Mouse (Mus musculus) liver, embryonic 14.5 days (tissue): Measurements from ENCODE around the gene Tmem17. TPM values are rescaled to one million over a fixed set of nuclear protein-coding genes. Genes with fewer than 3 reads are reported as not detected.

Source experiments
- ATAC-seq: fragments of 200-750 bp; cut with Nextera tagmentation; 2 replicates; pipeline ENCODE4 v1.8.0; 2017; ENCODE audit warnings: moderate number of reproducible peaks, mild to moderate bottlenecking, moderate library complexity; ENCODE audit not compliant: insufficient read depth
- DNase-seq, 3 experiments: peaks; one replicate each; pipeline ENCODE4 v3.0.0-alpha.2; 2012 to 2013; ENCODE audit warnings: low read depth in 3 of 3, low spot score in 3 of 3
- H3K27ac ChIP-seq: fragments of 300-500 bp; sonication (generic); 2 replicates; pipeline ENCODE4 v1.5.1; 2014; ENCODE audit warnings: moderate library complexity, mild to moderate bottlenecking, control low read depth, inconsistent platforms
- H3K27me3 ChIP-seq: fragments of 300-500 bp; sonication (generic); 2 replicates; pipeline ENCODE4 v1.6.1; 2014; ENCODE audit warnings: mild to moderate bottlenecking, low read length, moderate library complexity; ENCODE audit not compliant: control insufficient read depth, insufficient read depth
- H3K36me3 ChIP-seq: fragments of 300-500 bp; sonication (generic); replicated peaks from 2 replicates; pipeline ENCODE4 v1.6.1; 2014; ENCODE audit warnings: low read depth; ENCODE audit not compliant: control insufficient read depth, insufficient read depth
- H3K4me1 ChIP-seq, 2 experiments: fragments of 200-500 bp in 1 of 2; fragments of 300-500 bp in 1 of 2; sonication (generic) in 1 of 2; replicated peaks; 2 replicates each; pipeline ENCODE4 v1.6.1; 2012 to 2014; ENCODE audit warnings: antibody characterized with exemption in 1 of 2, inconsistent platforms in 1 of 2, low read length in 1 of 2; ENCODE audit not compliant: control insufficient read depth in 2 of 2, insufficient read depth in 2 of 2
- H3K4me2 ChIP-seq: fragments of 300-500 bp; sonication (generic); 2 replicates; pipeline ENCODE4 v1.6.1; 2014; ENCODE audit warnings: low read depth, mild to moderate bottlenecking, control low read depth, moderate library complexity
- H3K4me3 ChIP-seq, 2 experiments: fragments of 200-500 bp in 1 of 2; fragments of 300-500 bp in 1 of 2; sonication (generic) in 1 of 2; 2 replicates each; pipeline ENCODE4 v1.5.1; 2012 to 2014; ENCODE audit warnings: low read depth in 2 of 2, low read length in 2 of 2, mild to moderate bottlenecking in 2 of 2, control low read depth in 1 of 2, inconsistent platforms in 1 of 2, moderate library complexity in 1 of 2; ENCODE audit not compliant: insufficient read depth in 1 of 2
- H3K9ac ChIP-seq: fragments of 300-500 bp; sonication (generic); replicated peaks from 2 replicates; pipeline ENCODE4 v1.6.1; 2014; ENCODE audit warnings: mild to moderate bottlenecking, control low read depth, moderate library complexity
- H3K9me3 ChIP-seq: fragments of 300-500 bp; sonication (generic); 2 replicates; pipeline ENCODE4 v1.6.1; 2016; ENCODE audit warnings: low read length, mixed read lengths; ENCODE audit not compliant: control insufficient read depth
- CTCF ChIP-seq: IDR thresholded peaks from 2 replicates; pipeline ENCODE4 v1.5.1; 2016; ENCODE audit warnings: antibody characterized with exemption, low read depth, control low read depth
- EP300 ChIP-seq: IDR thresholded peaks from 2 replicates; pipeline ENCODE4 v1.6.1; 2016; ENCODE audit warnings: antibody characterized with exemption, low read depth
- WGBS: fragments of 180-500 bp; shearing (Covaris S2); extraction: QIAGEN DNeasy Blood & Tissue Kit; methylation state at CpG from one replicate; pipeline ENCODE4 v1.1.7; 2014; ENCODE audit not compliant: insufficient replicate concordance; 5-methylcytosine and 5-hydroxymethylcytosine counted together
- polyA plus RNA-seq, 2 experiments: library from polyadenylated mRNA; depleted of rRNA in 1 of 2; stranded (reverse) in 1 of 2; unstranded in 1 of 2; fragments of >200 nt; fragmentation: Nextera tagmentation in 1 of 2; extraction: Ambion mirVana in 1 of 2; gene quantifications; 2 replicates each; pipeline versions ENCODE4 v1.2.1 to v1.2.3; 2012 to 2014

The Tmem17 gene
- 1.0 and 1.1 TPM in 2 replicates for polyA plus RNA-seq (2012; rRNA removed)
- polyA plus RNA-seq (2014; fragmentation: Nextera tagmentation; extraction: Ambion mirVana) = 1.4 and 1.6 TPM in 2 replicates

- Histone ChIP-seq H3K9ac (peak within 1 kb of the TSS; percentile 78), H3K36me3 (no peaks in the 10 kb centered on the region), H3K27ac (peak within 1 kb of the TSS; percentile 31; the same call in 1 of the 2 replicates), H3K4me1 (0 out of 4 replicates have a peak, but pooled peaks cover 0 to 1% of the 10 kb centered on the region in 2 experiments), H3K4me2 (peak within 1 kb of the TSS; percentile 79), H3K27me3 (no peaks in the 10 kb centered on the region), H3K4me3 (peak within 1 kb of the TSS; percentile 76 to 79), H3K9me3 (no peaks in the 10 kb centered on the region)
- peak; percentile 91 for ATAC-seq
- WGBS = 1% methylated on average over 71 of the region's 73 CpGs
- TF ChIP-seq CTCF (no peak), EP300 (no peak)
- DNase-seq = peak; percentile 33 to 44 (median 36)
These were observed at the start of gene Tmem17 for GRCm38 (mm10) chr11:22512038-22513001. Gene Tmem17, plus strand, starts transcription at chr11:22512088.

GRCm38 (mm10) chr11:22479836-22480619 lies 31.9 kb upstream of the Tmem17 start:
- ATAC-seq = no peak
- Histone ChIP-seq H3K9ac (no peak overlapping the region), H3K4me3 (no peak overlapping the region), H3K27ac (no peak overlapping the region), H3K4me1 (no peaks in the 10 kb centered on the region), H3K4me2 (no peak overlapping the region), H3K9me3 (no peaks in the 10 kb centered on the region), H3K36me3 (no peaks in the 10 kb centered on the region), H3K27me3 (no peaks in the 10 kb centered on the region)
- TF ChIP-seq CTCF = no peak
- no peak for TF ChIP-seq EP300
- no peak for DNase-seq
- 55% methylated on average over 3 of the region's 3 CpGs for WGBS

GRCm38 (mm10) chr11:22481639-22482361 lies 30.1 kb upstream of the Tmem17 start:
- DNase-seq = no peak
- Histone ChIP-seq H3K36me3 (no peaks in the 10 kb centered on the region), H3K27me3 (no peaks in the 10 kb centered on the region), H3K9ac (no peak overlapping the region), H3K4me2 (no peak overlapping the region), H3K9me3 (no peaks in the 10 kb centered on the region), H3K4me3 (no peak overlapping the region), H3K4me1 (no peaks in the 10 kb centered on the region), H3K27ac (no peak overlapping the region)
- WGBS = 52% methylated on average over 1 of the region's 1 CpGs
- TF ChIP-seq CTCF (no peak), EP300 (no peak)
- ATAC-seq = no peak

GRCm38 (mm10) chr11:22482362-22482760 lies 29.5 kb upstream of the Tmem17 start:
- no peak overlapping the region for H3K9ac ChIP-seq
- H3K27ac ChIP-seq = no peak overlapping the region
- no peak for ATAC-seq
- TF ChIP-seq CTCF (no peak), EP300 (no peak)
- no peaks in the 10 kb centered on the region for H3K9me3 ChIP-seq
- no peak overlapping the region for H3K4me3 ChIP-seq
- no peaks in the 10 kb centered on the region for H3K36me3 ChIP-seq
- 67% methylated on average over 3 of the region's 3 CpGs for WGBS
- no peak for DNase-seq
- H3K4me2 ChIP-seq = no peak overlapping the region
- no peaks in the 10 kb centered on the region for H3K27me3 ChIP-seq
- no peaks in the 10 kb centered on the region for H3K4me1 ChIP-seq
